Mouse (Mus musculus): ENCODE results near the gene Fam71e2. TPM values are rescaled to one million over a fixed set of nuclear protein-coding genes. Genes with fewer than 3 reads are reported as not detected.

Gene Fam71e2
- total and polyA plus RNA-seq, 3 experiments, result not detected

DNA sequence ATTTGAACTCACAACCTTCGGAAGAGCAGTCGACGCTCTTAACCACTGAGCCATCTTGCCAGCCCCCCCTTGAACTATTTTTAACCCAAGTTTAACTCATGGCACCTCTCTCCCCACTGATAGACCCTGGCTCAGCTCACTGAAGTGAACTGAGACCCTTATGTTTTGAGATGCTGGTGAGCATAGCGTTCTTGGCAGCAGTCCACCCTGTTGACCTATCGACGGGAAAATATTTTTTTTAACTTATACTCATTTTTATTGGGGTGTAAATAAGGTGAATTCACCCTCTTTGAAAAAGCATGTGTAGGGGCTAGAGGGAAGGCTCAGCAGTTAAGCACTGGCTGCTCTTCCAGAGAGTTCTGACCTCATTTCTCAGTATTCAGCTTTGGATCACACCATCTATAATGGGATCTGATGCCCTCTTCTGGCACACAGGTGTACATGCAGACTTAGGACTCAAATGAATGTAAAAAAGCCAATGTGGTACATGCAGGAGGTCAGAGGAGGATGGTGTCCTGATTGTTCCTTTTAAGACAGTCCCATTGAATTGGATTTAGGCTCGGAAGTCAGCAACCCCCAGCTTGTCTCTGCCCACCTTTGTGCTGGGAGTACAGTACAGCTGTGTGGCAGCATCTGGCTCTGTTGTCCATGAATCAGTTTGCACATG lies 24.8 kb upstream of the Fam71e2 start:
- no peak overlapping the region for H3K9ac ChIP-seq (ENCODE audit: control insufficient read depth, low read depth, low read length, poor library complexity, severe bottlenecking)
- H3K4me1 ChIP-seq (ENCODE audit: control insufficient read depth in 1 of 2, insufficient read depth in 2 of 2, low read length in 2 of 2), result peaks cover 0 to 7% of the 10 kb centered on the region in 2 experiments; a peak in 2 of 4 replicates
- H3K27ac ChIP-seq (ENCODE audit: control insufficient read depth, low read depth, low read length), result no peak overlapping the region
- peaks cover 9 to 10% of the 10 kb centered on the region in 2 experiments for H3K36me3 ChIP-seq (ENCODE audit: control insufficient read depth in 1 of 2, insufficient read depth in 2 of 2, low read length in 2 of 2)
- peaks cover 24% of the 10 kb centered on the region for H3K79me2 ChIP-seq (ENCODE audit: control insufficient read depth, insufficient read depth, low read length, poor library complexity)
- peak; percentile 75 for DNase-seq (ENCODE audit: low read depth, low spot score)
- H3K9me3 ChIP-seq (replicated peaks; ENCODE audit: insufficient read depth, low read length), result no peaks in the 10 kb centered on the region
- H3K27me3 ChIP-seq (ENCODE audit: control insufficient read depth in 1 of 2, insufficient read depth in 2 of 2, low read length in 2 of 2), result no peaks in the 10 kb centered on the region
- no peak overlapping the region for H3K4me3 ChIP-seq (ENCODE audit: control insufficient read depth in 1 of 2, insufficient read depth in 1 of 2, low read depth in 2 of 2, low read length in 2 of 2)
- TF ChIP-seq ZMIZ1 (IDR thresholded peaks at IDR 0.05; ENCODE audit: low read depth, low read length) (no peak; the same call in 1 of the 2 replicates), USF2 (IDR thresholded peaks at IDR 0.05; ENCODE audit: borderline replicate concordance in 1 of 2, insufficient read depth in 1 of 2, low read depth in 1 of 2, low read length in 2 of 2) (no peak), KAT2A (conservative IDR thresholded peaks at IDR 0.05; ENCODE audit: low read depth, low read length) (no peak), RAD21 (IDR thresholded peaks at IDR 0.05; ENCODE audit: low read depth, low read length) (peak; percentile 10; the same call in 1 of the 2 replicates), TBP (IDR thresholded peaks at IDR 0.05; ENCODE audit: low read depth, low read length) (no peak), MAFK (IDR thresholded peaks at IDR 0.05; ENCODE audit: borderline replicate concordance, low read depth, low read length) (no peak), POLR2A (IDR thresholded peaks at IDR 0.05; ENCODE audit: control insufficient read depth in 1 of 2, insufficient read depth in 1 of 2, low read depth in 1 of 2, low read length in 2 of 2, poor library complexity in 1 of 2) (peak in 1 of 2 experiments; percentile 63; a peak in 2 of 4 replicates), CHD1 (IDR thresholded peaks at IDR 0.05; ENCODE audit: low read depth, low read length) (no peak), CHD2 (IDR thresholded peaks at IDR 0.05; ENCODE audit: low read length) (no peak), JUND (IDR thresholded peaks at IDR 0.05; ENCODE audit: low read depth, low read length) (no peak), TCF12 (IDR thresholded peaks at IDR 0.05; ENCODE audit: low read depth, low read length) (no peak), ZKSCAN1 (IDR thresholded peaks at IDR 0.05; ENCODE audit: low read depth, low read length) (no peak), BHLHE40 (IDR thresholded peaks at IDR 0.05; ENCODE audit: borderline replicate concordance, low read depth, low read length) (no peak), POLR2AphosphoS2 (IDR thresholded peaks at IDR 0.05; ENCODE audit: low read length) (peak; percentile 95), CTCF (IDR thresholded peaks at IDR 0.05 in 2 of 3, conservative IDR thresholded peaks at IDR 0.05 in 1 of 3; ENCODE audit: control insufficient read depth in 1 of 3, insufficient read depth in 1 of 3, low read depth in 2 of 3, low read length in 3 of 3, poor library complexity in 1 of 3, severe bottlenecking in 1 of 3) (peak in 2 of 3 experiments; percentile 54 to 56; a peak in 4 of 6 replicates), NELFE (IDR thresholded peaks at IDR 0.05; ENCODE audit: low read depth, low read length) (no peak), MXI1 (IDR thresholded peaks at IDR 0.05; ENCODE audit: low read depth, low read length) (no peak), RCOR1 (IDR thresholded peaks at IDR 0.05; ENCODE audit: low read depth, low read length) (no peak), UBTF (IDR thresholded peaks at IDR 0.05; ENCODE audit: borderline replicate concordance, insufficient read depth, low read depth, low read length) (no peak), ETS1 (IDR thresholded peaks at IDR 0.05; ENCODE audit: low read depth, low read length) (no peak), ZNF384 (IDR thresholded peaks at IDR 0.05; ENCODE audit: low read depth, low read length) (no peak), ELF1 (IDR thresholded peaks at IDR 0.05; ENCODE audit: low read depth, low read length) (no peak), MAZ (IDR thresholded peaks at IDR 0.05; ENCODE audit: low read depth, low read length) (no peak), SIN3A (IDR thresholded peaks at IDR 0.05; ENCODE audit: low read length) (no peak), MAX (IDR thresholded peaks at IDR 0.05; ENCODE audit: low read length) (no peak), MYC (IDR thresholded peaks at IDR 0.05; ENCODE audit: low read depth, low read length) (peak; percentile 29; the same call in 1 of the 2 replicates), NRF1 (IDR thresholded peaks at IDR 0.05; ENCODE audit: insufficient read depth, low read depth, low read length, poor library complexity, severe bottlenecking) (no peak), POLR2AphosphoS5 (IDR thresholded peaks at IDR 0.05; ENCODE audit: borderline replicate concordance, low read depth, low read length) (peak; percentile 53; the same call in 1 of the 2 replicates), EP300 (IDR thresholded peaks at IDR 0.05; ENCODE audit: low read depth in 1 of 2, low read length in 2 of 2) (no peak), GABPA (IDR thresholded peaks at IDR 0.05; ENCODE audit: low read depth, low read length) (no peak), MYB (IDR thresholded peaks at IDR 0.05; ENCODE audit: low read depth, low read length) (no peak), GATA1 (IDR thresholded peaks at IDR 0.05; ENCODE audit: low read depth, low read length) (no peak), SMC3 (IDR thresholded peaks at IDR 0.05; ENCODE audit: low read depth, low read length) (peak; percentile 43), ZC3H11A (IDR thresholded peaks at IDR 0.05; ENCODE audit: low read depth, low read length) (no peak; the same call in 1 of the 2 replicates), USF1 (IDR thresholded peaks at IDR 0.05; ENCODE audit: low read depth, low read length) (no peak), MEF2A (IDR thresholded peaks at IDR 0.05; ENCODE audit: extremely low read depth, insufficient replicate concordance, low read depth, low read length, poor library complexity, severe bottlenecking) (no peak)
